Mouse (Mus musculus) heart, postnatal 25 days (tissue): ENCODE measurements around the gene Olfr3. TPM values are rescaled to one million over a fixed set of nuclear protein-coding genes. Genes with fewer than 3 reads are reported as not detected.

ENCODE experiments used
- DNase-seq: peaks from one replicate; pipeline ENCODE4 v3.0.0; 2022; ENCODE audit warnings: low spot score
- intact Hi-C: fragments of 180-260 bp; cut with DNase I; formaldehyde crosslinking; loops from one replicate; pipeline ENCODE4 v1.15.1; 2025
- total RNA-seq, 2 experiments: library from RNA; stranded (reverse); gene quantifications; 2 replicates each; pipeline ENCODE4 v1.2.3; 2021

Olfr3 gene
- total RNA-seq, result not detected

- intact Hi-C loops, result no loop called here
- DNase-seq, result no peak
These were observed at the start of gene Olfr3 for GRCm38 (mm10) chr2:36816932-36817331. TSS of gene Olfr3 (minus strand) at chr2:36817032.

DNA sequence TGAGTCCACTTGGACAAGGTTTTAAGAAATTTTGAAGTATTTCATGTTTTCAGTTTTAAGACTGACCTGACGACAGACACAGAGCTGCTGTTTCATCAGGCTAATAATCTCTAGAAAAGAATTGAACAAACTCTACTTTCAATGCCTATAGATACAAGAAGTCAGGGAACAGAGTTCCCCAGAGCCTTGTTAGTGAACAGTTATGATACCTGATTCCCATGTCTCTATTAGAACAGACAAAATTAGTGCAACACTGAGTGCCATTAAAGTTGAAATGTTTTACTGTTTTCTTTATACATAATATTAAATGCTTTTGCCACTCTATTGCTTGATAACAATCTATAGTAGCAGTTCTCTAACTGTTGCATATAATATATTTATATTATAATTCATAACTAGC, 45.7 kb upstream of the Olfr3 start, which contains the start of gene Olfr351:
Olfr351 (minus strand) TSS at position 101 of the 400 bp plus-strand sequence.
- intact Hi-C loops, result no loop called here
- DNase-seq, result no peak

GRCm38 (mm10) chr2:36846010-36846409, 29.2 kb upstream of the Olfr3 start, which contains the start of gene Olfr350:
TSS of gene Olfr350 (plus strand) at chr2:36846310.
- DNase-seq, result no peak
- intact Hi-C loops, result no loop called here

GRCm38 (mm10) chr2:36790238-36790637, 26.6 kb downstream of the Olfr3 start, which contains the start of gene Olfr50:
TSS of gene Olfr50 (plus strand) at chr2:36790538.
- intact Hi-C loops, result no loop called here
- DNase-seq, result no peak

DNA sequence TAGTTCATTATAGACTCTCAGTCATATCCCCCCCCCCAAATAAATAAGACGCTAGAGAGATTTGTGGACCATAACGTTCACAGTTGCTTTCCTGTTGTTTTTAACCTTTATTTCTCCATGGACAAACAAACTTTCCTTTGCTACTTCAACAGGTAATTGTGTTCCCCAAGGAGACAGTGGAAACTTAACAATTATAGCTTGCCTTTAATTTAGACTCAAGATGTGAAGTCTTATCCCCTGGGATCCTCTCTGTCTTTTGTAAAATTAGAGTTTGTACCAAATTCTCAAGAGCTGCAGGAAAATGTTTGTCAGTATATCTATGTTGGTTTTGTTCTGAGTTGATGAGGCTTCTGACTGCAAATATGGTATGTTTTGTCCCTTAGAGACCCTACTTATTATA, 32.9 kb downstream of the Olfr3 start, which contains the start of gene Olfr348:
Olfr348 (plus strand) TSS at position 301 of the 400 bp plus-strand sequence.
- intact Hi-C loops, result no loop called here
- no peak for DNase-seq

Other genes starting within 250 kb of the Olfr3 start
- not detected for gene Olfr345, start 177.0 kb downstream of the Olfr3 start, total RNA-seq
- gene Olfr346, start 131.2 kb downstream of the Olfr3 start, total RNA-seq, result not detected
- not detected for gene Olfr347, start 85.1 kb downstream of the Olfr3 start, total RNA-seq
- gene Olfr348, start 32.8 kb downstream of the Olfr3 start, total RNA-seq, result not detected
- gene Olfr50, start 26.5 kb downstream of the Olfr3 start, total RNA-seq, result not detected
- not detected for gene Olfr350, start 29.3 kb upstream of the Olfr3 start, total RNA-seq
- not detected for gene Olfr351, start 45.6 kb upstream of the Olfr3 start, total RNA-seq
- gene Olfr352, start 51.4 kb upstream of the Olfr3 start, total RNA-seq, result not detected
- gene Olfr353, start 75.9 kb upstream of the Olfr3 start, total RNA-seq, result not detected
- gene Olfr354, start 88.6 kb upstream of the Olfr3 start, total RNA-seq, result not detected
- not detected for gene Olfr355, start 111.9 kb upstream of the Olfr3 start, total RNA-seq
- gene Olfr356, start 120.1 kb upstream of the Olfr3 start, total RNA-seq, result not detected
- gene Olfr357, start 176.8 kb upstream of the Olfr3 start, total RNA-seq, result not detected
- gene Olfr358, start 192.3 kb upstream of the Olfr3 start, total RNA-seq, result not detected
- not detected for gene Olfr360, start 248.7 kb upstream of the Olfr3 start, total RNA-seq